Comparison of ENCODE assay signal across 7 mouse cellular contexts in the genomic region with DNA sequence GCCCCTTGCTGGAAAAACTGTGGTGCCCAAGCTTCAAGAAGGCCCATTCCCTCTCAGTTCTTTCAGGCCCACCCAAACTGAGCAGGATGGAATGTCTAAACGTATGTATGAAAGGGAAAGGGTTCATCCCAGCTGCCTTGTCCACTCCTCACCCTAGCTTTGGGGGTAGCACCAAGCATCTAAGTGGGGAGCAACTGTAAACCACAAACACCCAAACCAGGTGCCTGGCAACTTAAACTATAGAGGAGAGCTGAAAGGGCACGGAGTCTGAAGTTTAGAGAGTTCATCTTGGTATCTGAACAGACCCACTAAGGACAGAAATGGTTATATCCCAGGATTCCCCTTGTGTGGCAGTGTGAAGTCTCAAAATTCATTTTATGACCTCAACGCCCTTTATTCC.
A peak's percentile ranks its signal among the peaks of the same experiment; 100 is the strongest.
DNase-seq lines count a peak whose midpoint lies in the region; ATAC-seq and TF ChIP-seq lines count a peak whose summit lies in the region.

No protein-coding gene starts in this region.

- H3K9me3 ChIP-seq in ES-Bruce4 (replicated peaks; ENCODE audit: control insufficient read depth, insufficient read depth, low read length, poor library complexity, severe bottlenecking) = no peaks in the 10 kb centered on the region
- no peaks in the 10 kb centered on the region for H3K9me3 ChIP-seq in hindbrain, embryonic 13.5 days
- H3K9me3 ChIP-seq in midbrain, embryonic 14.5 days (ENCODE audit: control insufficient read depth, low read length) = no peaks in the 10 kb centered on the region

- intact Hi-C loops in gastrocnemius, postnatal 14 days (cut with DNase I; ENCODE audit: low total_unique reads) = loop anchor here (10.0 kb wide), 1 partner anchor 265 kb away; no protein-coding TSS in a partner anchor

- peaks cover 2% of the 10 kb centered on the region for H3K4me1 ChIP-seq in ES-Bruce4 (ENCODE audit: control insufficient read depth, insufficient read depth, low read length)
- peaks cover 58% of the 10 kb centered on the region for H3K4me1 ChIP-seq in hindbrain, embryonic 13.5 days (replicated peaks)
- peaks cover 55% of the 10 kb centered on the region for H3K4me1 ChIP-seq in midbrain, embryonic 14.5 days (ENCODE audit: control insufficient read depth, insufficient read depth, low read length)

- DNase-seq in midbrain, embryonic 14.5 days = no peak
- no peak for DNase-seq in adrenal gland, adult 18-20 months (ENCODE audit: low spot score in 2 of 2)
- no peak for DNase-seq in adrenal gland, postnatal 25 days
- no peak for DNase-seq in gastrocnemius, postnatal 14 days

- H3K4me2 ChIP-seq in hindbrain, embryonic 13.5 days = peak overlapping the region; percentile 73
- H3K4me2 ChIP-seq in midbrain, embryonic 14.5 days (ENCODE audit: low read length) = peak overlapping the region; percentile 62

- peak; percentile 7 for ATAC-seq in activated CD4-positive, CD25-positive, alpha-beta regulatory T cell, adult 4 months
- ATAC-seq in hindbrain, embryonic 13.5 days (ENCODE audit: low FRiP score) = no peak
- no peak for ATAC-seq in midbrain, embryonic 14.5 days (ENCODE audit: low FRiP score, low TSS enrichment)

- H3K4me3 ChIP-seq in ES-Bruce4 (ENCODE audit: low read depth, low read length) = peak overlapping the region; percentile 67; the same call in 1 of the 2 replicates
- H3K4me3 ChIP-seq in hindbrain, embryonic 13.5 days = peak overlapping the region; percentile 41; the same call in 1 of the 2 replicates
- peak overlapping the region; percentile 33; the same call in 1 of the 2 replicates for H3K4me3 ChIP-seq in midbrain, embryonic 14.5 days (replicated peaks; ENCODE audit: low read depth, low read length)

- no peak for TF ChIP-seq CTCF in ES-Bruce4 (IDR thresholded peaks at IDR 0.05; ENCODE audit: low read depth, low read length)

- 38% methylated on average over 3 of the region's 3 CpGs for WGBS in hindbrain, embryonic 13.5 days
- 24% methylated on average over 3 of the region's 3 CpGs for WGBS in midbrain, embryonic 14.5 days

- TF ChIP-seq POLR2A in ES-Bruce4 (IDR thresholded peaks at IDR 0.05; ENCODE audit: insufficient read depth, low read length) = no peak

- no peaks in the 10 kb centered on the region for H3K36me3 ChIP-seq in ES-Bruce4 (ENCODE audit: control insufficient read depth, insufficient read depth, low read length, poor library complexity, severe bottlenecking)
- no peaks in the 10 kb centered on the region for H3K36me3 ChIP-seq in hindbrain, embryonic 13.5 days
- H3K36me3 ChIP-seq in midbrain, embryonic 14.5 days (ENCODE audit: control insufficient read depth, insufficient read depth, low read length) = no peaks in the 10 kb centered on the region

- no peak for TF ChIP-seq EP300 in ES-Bruce4 (IDR thresholded peaks at IDR 0.05; ENCODE audit: insufficient read depth, low read depth, low read length)

- H3K27me3 ChIP-seq in ES-Bruce4 (ENCODE audit: control insufficient read depth, insufficient read depth, low read length, poor library complexity, severe bottlenecking) = no peaks in the 10 kb centered on the region
- no peaks in the 10 kb centered on the region for H3K27me3 ChIP-seq in hindbrain, embryonic 13.5 days
- H3K27me3 ChIP-seq in midbrain, embryonic 14.5 days (ENCODE audit: control insufficient read depth, insufficient read depth, low read length) = no peaks in the 10 kb centered on the region

- H3K27ac ChIP-seq in ES-Bruce4 (ENCODE audit: insufficient read depth, low read length) = no peak overlapping the region
- peak overlapping the region; percentile 97 for H3K27ac ChIP-seq in hindbrain, embryonic 13.5 days
- peak overlapping the region; percentile 85 for H3K27ac ChIP-seq in midbrain, embryonic 14.5 days (replicated peaks; ENCODE audit: low read depth, low read length)

- peak overlapping the region; percentile 83 for H3K9ac ChIP-seq in ES-Bruce4 (ENCODE audit: low read depth, poor library complexity, severe bottlenecking)
- H3K9ac ChIP-seq in hindbrain, embryonic 13.5 days = peak overlapping the region; percentile 66
- no peak overlapping the region for H3K9ac ChIP-seq in midbrain, embryonic 14.5 days (replicated peaks; ENCODE audit: low read length)
